Mouse (Mus musculus) cerebellum, postnatal 10 days (tissue): ENCODE data around the gene Gm20388.

Source experiments
- DNase-seq, 2 experiments: peaks; one replicate each; pipeline ENCODE4 v3.0.0; 2021; ENCODE audit warnings: mixed read lengths in 2 of 2

The Gm20388 gene

DNA sequence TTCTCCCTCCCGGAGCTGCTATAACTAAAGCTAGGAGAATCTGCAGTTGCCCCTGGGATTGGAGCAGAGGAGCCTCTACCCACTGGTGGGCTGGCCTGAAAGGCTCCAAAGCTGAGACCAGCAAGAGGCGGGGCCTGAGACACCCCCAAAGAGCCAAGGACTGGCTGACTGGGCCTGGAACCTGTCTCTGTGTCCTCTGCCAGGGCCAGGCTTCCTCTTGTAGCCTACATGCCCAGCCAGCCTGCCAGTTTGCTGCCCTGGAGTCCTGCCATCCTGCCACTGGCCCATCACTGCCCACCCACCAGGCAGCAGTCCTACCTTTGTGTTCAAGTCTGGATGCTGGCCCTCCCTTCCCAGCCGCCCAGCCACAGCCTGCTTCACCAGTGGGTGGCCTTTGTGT, 4419.8 kb downstream of the Gm20388 start:
- peak; percentile 92 to 95 for DNase-seq

- DNase-seq: no peak
Observed at GRCm38 (mm10) chr8:124331094-124331493, 4420.5 kb downstream of the Gm20388 start.

DNA sequence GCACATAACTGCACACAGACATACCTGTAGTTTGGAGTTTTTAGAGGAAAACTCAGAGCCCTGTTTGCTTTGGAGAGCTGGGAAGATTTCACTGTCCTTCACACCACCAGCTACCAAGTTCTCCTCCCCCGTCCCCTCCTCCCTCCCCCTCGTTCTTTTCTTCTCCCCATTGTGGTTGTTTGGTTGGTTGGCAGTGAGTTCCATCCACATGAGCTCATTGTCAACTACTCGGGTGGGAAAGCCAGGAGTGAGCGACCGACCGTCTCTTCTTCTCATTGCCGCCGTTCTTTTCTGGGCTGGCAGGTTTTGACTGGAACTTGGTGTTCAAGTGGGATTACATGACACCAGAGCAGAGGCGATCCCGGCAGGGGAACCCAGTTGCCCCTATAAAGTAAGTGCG, 4421.1 kb downstream of the Gm20388 start:
- no peak for DNase-seq

DNA sequence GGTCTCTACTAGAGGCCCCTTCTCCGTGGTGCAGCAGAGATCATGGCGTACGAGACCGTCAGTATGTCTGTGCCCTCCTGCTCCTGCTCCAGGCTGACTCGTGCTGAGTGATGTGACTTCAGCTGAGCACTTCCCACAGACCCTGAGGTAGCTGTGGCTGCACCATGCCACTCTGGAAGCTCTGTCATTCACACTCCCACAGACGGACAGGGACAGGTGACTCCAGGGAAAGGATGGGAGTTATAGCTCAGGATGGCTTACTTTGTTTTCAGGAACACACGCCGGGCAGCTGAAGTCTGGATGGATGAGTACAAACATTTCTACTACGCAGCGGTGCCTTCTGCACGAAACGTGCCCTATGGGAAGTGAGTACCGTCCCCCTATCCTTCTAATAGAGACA, 4425.7 kb downstream of the Gm20388 start:
- no peak for DNase-seq

DNA sequence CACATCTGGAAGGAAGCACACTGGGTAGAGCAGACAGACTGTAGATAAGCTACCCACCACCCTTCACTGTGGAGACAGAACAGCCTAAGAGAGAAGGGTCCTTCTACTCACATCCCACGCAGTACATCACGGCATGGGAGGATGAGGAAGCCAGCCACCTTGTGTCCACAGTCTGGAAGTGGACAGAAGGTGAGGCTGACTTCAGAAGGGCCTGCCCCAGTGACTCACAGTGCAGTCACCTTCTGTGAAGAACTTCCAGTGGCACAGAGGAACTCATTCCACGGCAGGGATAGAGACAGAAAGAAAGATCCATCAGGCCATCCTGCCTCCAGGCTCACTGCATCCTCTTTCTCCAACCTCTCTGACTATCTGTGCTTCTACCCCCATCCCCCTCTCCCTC, 4429.1 kb downstream of the Gm20388 start:
- no peak for DNase-seq

- DNase-seq: peak in 1 of 2 experiments; percentile 30
Observed at GRCm38 (mm10) chr8:124340360-124341068, 4429.9 kb downstream of the Gm20388 start.

- DNase-seq: no peak
Observed at GRCm38 (mm10) chr8:124343151-124343550, 4432.5 kb downstream of the Gm20388 start.

DNA sequence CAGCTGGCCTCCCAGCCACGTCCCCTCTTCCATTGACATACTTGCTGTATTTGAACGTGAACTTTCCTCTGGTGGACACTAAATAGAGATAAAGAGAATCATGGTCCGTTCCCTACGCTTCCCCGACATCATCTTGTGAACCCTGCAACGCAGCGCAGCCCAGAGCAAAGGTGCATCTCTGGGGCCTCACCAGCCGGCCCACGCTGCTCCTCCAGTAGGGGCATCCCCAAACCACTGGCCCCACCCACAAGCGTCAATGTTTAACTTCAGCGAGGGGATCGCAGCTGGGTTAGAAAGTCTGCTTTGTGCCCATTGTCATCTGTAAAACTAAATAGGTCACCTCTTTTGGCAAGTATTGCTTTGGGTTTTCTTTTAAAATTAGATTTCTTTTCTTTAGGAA, 4433.4 kb downstream of the Gm20388 start:
- no peak for DNase-seq

DNA sequence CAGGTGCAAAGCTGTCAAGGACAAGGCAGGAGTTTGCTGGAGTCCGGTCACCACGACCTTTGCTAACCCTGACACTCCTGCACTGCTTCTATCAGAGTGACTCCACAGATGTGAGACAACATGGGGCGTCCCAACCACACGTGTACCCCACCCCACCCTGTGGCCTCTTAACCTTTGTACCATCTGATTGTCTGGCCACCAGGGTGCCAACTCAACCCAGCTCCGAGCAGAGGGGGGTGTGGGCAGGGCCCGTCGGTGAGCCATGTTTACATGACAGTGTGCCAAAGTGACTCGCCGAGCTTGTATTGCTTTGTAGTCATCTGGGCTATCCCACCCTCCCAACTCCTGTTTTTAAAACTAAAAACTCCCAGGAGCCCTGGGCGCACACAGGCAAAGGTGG, 4434.5 kb downstream of the Gm20388 start:
- no peak for DNase-seq

DNA sequence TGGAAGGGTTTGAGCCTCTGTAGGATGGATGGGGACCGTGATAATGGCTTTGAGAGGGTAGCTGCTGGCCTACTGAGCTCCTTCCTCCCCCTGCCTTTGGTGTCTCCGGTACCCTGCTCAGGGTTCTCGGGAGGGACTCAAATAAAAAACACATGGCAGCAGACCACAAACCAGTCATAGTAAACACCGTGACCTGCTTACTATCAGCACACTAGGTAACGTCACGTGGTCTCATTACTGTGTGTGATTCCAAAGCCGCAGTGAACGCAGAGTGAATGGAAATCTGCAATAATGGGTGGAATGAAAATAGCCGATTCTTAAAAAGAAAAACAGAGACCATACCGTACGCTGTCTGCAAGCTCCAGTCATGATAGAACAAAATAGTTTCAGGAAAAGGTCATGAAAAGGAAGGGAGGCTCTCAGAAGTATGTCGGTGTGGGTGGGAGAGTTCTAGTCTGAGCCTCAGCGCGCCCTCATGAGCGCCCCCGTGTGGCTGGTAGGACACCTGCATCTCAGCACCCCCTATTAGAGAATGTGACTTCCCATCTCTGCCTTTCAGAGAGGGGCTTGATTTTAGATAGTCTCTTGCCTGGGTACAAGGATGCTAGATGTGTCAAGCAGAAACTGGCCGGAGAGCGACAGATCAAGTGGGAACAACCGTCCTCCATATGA, 4436.3 kb downstream of the Gm20388 start:
- peak; percentile 86 to 88 for DNase-seq

DNA sequence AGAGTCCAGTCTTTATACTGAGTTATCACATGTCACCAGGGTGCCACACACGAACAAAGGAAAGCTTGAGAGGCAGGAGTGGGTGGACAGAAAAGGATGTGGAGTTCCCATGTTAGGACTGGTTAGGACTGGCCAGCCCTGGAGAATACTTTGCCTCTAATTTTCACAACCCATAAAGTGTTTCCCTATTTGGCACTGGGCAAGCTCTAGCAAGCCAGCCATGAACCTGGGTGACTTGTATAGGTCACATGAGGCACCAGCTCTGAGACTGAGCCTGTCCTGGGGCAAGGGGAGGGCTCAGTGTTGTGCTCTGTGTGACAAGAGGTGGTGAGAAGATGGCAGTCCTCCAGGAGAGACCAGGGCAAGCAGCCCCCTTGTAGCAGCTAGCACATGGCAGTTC, 4437.4 kb downstream of the Gm20388 start:
- no peak for DNase-seq

DNA sequence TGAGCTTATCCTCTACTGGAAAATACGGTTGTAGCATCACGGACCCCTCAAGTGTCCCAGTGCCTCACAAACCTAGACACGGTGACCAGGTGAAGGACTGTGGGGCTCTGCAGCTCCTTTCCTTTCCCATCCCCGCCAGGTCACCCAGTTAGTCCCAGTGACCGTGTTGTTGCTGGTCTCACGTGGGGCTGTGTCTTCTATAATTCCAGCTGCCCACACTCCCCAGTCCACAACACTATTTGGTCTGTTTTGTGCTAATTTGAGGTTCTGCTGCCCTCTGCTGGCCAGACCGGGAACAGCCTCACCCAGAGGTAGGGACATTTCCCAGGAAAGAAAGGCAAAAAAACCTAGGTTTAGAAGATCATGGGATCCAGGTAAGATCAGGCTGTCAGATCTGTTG, 4439.0 kb downstream of the Gm20388 start:
- peak; percentile 93 to 96 for DNase-seq

- no peak for DNase-seq
Observed at GRCm38 (mm10) chr8:124351636-124352035, 4441.0 kb downstream of the Gm20388 start.

DNA sequence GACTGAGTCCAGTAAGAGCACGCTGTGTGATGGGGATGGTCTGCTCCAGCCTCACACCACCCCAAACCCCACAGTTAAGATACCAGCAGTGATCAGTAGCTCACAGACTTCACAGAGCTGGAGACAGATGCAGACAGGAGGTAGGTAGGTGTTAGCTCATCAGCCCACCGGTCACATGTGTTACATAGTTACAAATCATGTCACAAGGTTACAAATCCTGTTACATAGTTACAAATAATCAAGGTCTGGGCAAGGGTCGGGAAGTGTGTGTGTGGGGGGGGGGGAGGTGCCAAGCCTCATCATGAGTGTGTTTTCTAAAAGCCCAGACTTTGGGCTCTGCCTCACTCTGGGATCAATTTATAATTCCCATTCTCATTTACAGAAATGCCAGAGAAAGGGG, 4450.3 kb downstream of the Gm20388 start:
- DNase-seq: no peak

- no peak for DNase-seq
Observed at GRCm38 (mm10) chr8:124361773-124362427, 4451.3 kb downstream of the Gm20388 start.

- no peak for DNase-seq
Observed at GRCm38 (mm10) chr8:124362589-124362988, 4451.9 kb downstream of the Gm20388 start.

DNA sequence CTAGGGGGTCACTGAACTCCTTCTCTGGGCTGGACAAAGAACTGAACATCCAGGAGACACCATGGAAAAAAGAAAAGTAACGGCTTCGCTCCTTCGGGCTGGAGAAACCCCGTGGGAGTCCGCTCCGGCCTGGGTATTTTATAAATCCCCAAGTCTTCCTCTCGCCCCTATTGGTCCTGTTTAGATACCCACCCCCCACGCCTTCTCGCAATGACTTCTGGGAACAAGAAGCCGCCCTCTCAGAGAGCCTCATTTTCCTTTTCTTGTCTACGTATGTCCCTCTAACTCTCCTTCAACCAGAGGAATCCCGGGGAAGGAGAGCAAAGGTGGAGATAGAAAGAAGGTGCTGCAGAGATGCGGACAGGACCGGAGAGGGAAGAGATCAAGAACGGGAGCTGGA, 4452.7 kb downstream of the Gm20388 start:
- no peak for DNase-seq

GRCm38 (mm10) chr8:124368213-124368612, 4457.6 kb downstream of the Gm20388 start:
- DNase-seq: peak; percentile 88 to 92

DNA sequence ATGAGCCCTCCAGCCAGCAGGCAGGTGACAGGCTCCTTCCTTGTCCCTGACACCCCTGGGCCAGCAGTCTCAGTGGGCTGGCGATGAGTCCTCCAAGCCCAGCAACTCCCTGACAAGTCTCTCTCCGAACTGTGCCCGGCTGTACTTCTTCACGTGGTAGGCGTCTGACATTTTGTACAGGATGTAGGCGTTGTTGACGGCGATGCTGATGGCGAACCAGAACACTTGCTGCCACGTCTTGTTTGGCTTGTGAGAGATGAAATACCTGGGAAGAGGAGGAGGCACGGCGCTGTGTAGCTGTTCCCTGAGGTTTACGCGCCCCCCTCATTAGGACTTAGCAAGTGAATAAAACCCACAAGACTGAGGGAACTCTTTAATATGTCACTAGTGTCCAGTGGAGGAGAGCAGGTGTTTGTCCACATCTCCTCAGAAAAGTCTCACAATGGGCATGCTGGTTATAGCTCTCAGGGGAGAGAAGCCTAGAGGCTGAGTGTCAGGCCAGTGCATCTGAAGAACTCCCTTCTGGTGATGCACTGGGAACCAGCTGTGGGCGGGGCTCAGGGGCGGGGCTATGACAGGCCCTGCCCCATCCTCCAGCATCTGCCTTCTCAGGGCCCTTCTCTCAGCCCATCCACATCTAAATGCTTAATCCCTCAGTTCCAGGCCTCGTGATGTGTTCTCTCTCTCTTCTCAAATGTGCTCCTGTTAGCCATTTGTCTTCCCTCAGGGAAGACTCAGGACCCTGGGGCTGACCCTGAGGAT, 4460.0 kb downstream of the Gm20388 start:
- DNase-seq: no peak

DNA sequence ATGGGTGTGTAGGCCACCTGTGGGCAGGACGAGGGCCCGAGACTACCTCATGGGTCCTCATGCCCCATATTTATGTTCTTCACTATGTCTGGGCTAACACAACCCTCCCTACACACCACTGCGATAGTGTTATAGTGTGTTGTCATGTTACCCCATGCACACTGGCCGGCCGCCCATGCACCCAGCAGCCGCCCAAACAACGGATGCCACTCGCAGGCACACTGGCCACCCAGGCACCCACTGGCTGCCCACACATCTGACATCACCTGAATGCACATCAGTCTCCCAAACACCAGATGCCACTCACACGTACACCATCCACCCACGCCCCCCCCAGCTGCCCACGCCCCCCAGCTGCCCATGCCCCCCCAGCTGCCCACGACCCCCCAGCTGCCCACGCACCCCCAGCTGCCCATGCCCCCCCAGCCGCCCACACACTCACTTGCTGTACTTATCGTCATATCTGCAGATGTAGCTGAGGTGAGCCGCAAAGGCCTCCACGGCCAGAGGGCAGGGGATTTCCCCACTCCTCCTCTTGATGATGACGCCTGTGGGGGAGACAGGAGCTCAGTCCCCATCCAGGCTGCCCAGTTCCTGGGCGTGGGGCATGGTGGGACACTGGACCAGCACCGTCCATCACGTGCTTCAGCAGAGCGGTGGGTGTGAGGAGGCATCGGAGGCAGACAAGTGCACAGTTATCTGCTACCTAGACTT, 4460.9 kb downstream of the Gm20388 start:
- no peak for DNase-seq

GRCm38 (mm10) chr8:124373753-124374152, 4463.1 kb downstream of the Gm20388 start:
- no peak for DNase-seq

DNA sequence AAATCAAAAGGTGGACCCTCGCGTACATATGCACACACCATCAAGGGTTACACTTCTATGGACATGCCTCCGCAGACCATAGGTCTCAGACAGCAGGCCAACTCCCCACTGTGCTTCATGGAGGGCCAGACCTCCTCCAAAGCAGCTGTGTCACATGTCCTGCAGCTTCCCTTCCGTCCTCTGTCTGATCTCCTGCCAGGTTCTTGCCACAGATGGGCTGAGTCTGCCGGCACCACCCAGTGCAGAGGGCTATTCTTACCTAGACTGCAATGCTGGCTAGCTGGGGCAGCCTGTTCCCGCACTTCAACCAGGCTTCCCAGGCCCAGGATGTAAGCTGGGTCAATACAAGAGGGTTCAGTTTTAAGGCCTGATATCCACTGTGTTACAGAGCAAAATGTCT, 4464.5 kb downstream of the Gm20388 start:
- no peak for DNase-seq

DNA sequence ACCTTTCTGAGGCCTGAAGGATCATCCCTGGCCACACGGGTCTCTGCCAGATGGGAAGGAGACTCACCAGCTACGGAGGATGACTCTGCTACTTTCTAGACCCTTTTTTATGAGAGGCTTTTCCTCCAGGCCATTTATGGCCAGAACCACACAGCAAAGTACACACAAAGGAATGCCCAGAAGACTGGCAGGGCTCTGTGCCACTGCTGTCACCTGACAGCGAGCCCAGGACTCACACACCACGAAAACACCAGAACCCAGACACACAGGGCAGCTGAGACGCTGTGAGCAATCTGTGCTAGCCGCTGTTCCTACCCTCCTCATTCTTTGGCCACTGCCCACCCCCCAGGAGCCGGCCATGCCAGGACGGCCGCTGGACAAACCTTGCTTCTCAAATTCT, 4465.1 kb downstream of the Gm20388 start:
- peak; percentile 69 to 73 for DNase-seq
